Mouse (Mus musculus): Measurements from ENCODE around the gene Gm21731. TPM values are rescaled to one million over a fixed set of nuclear protein-coding genes. Genes with fewer than 3 reads are reported as not detected.
"Not testable (repeated sequence)": the region's sequence is repeated elsewhere in the genome, so short reads cannot be mapped to it uniquely, and the experiment has no call there.

The Gm21731 gene
- not detected in 2 replicates for polyA plus RNA-seq (2012; rRNA removed)

GRCm38 (mm10) chr13:120238811-120239210 is at the start of gene Gm21731:
Gene Gm21731, plus strand, starts transcription at chr13:120239111.
- DNase-seq (ENCODE audit: low spot score), result not testable (repeated sequence)

GRCm38 (mm10) chr13:120196189-120196821 is 42.6 kb upstream of the Gm21731 start:
- DNase-seq (ENCODE audit: low spot score), result not testable (repeated sequence)

- DNase-seq (ENCODE audit: low spot score), result not testable (repeated sequence)
These were observed 23.1 kb upstream of the Gm21731 start, which contains the start of gene Gm21762 for GRCm38 (mm10) chr13:120215847-120216246. Gene Gm21762, minus strand, starts transcription at chr13:120215947.

- not testable (repeated sequence) for DNase-seq (ENCODE audit: low spot score)
These were observed 18.0 kb upstream of the Gm21731 start for GRCm38 (mm10) chr13:120220922-120221321.

GRCm38 (mm10) chr13:120223012-120223659 is 15.8 kb upstream of the Gm21731 start:
- not testable (repeated sequence) for DNase-seq (ENCODE audit: low spot score)

GRCm38 (mm10) chr13:120231798-120232197 is 7.1 kb upstream of the Gm21731 start:
- DNase-seq (ENCODE audit: low spot score), result not testable (repeated sequence)

GRCm38 (mm10) chr13:120232447-120233049 is 6.4 kb upstream of the Gm21731 start:
- DNase-seq (ENCODE audit: low spot score), result not testable (repeated sequence)

- not testable (repeated sequence) for DNase-seq (ENCODE audit: low spot score)
These were observed 12.5 kb downstream of the Gm21731 start for GRCm38 (mm10) chr13:120251208-120251924.

GRCm38 (mm10) chr13:120258817-120259658 is 20.1 kb downstream of the Gm21731 start:
- DNase-seq (ENCODE audit: low spot score), result not testable (repeated sequence)

- not testable (repeated sequence) for DNase-seq (ENCODE audit: low spot score)
These were observed 20.8 kb downstream of the Gm21731 start for GRCm38 (mm10) chr13:120259718-120260117.

- not testable (repeated sequence) for DNase-seq (ENCODE audit: low spot score)
These were observed 24.0 kb downstream of the Gm21731 start, which contains the start of gene AF067061 for GRCm38 (mm10) chr13:120262870-120263269. Gene AF067061, plus strand, starts transcription at chr13:120263114.

GRCm38 (mm10) chr13:120277837-120278236 is 38.9 kb downstream of the Gm21731 start:
- not testable (repeated sequence) for DNase-seq (ENCODE audit: low spot score)

GRCm38 (mm10) chr13:120278784-120279183 is 39.9 kb downstream of the Gm21731 start:
- DNase-seq (ENCODE audit: low spot score), result no peak

Other genes with a start within 250 kb of the Gm21731 start
- gene Gm36079, start 212.1 kb upstream of the Gm21731 start, polyA plus RNA-seq (2012; rRNA removed), result not detected in 2 replicates
- 3.4 and 4.4 TPM in 2 replicates for gene Gm21188, start 186.9 kb upstream of the Gm21731 start, polyA plus RNA-seq (2012; rRNA removed)
- not detected in 2 replicates for gene Gm20767, start 98.9 kb upstream of the Gm21731 start, polyA plus RNA-seq (2012; rRNA removed)
- gene Gm21818, start 66.7 kb upstream of the Gm21731 start, polyA plus RNA-seq (2012; rRNA removed), result not detected in 2 replicates
- gene Gm21762, start 23.2 kb upstream of the Gm21731 start, polyA plus RNA-seq (2012; rRNA removed), result not detected in 2 replicates
- not detected in 2 replicates for gene AF067061, start 24.0 kb downstream of the Gm21731 start, polyA plus RNA-seq (2012; rRNA removed)
- gene BC147527, start 61.3 kb downstream of the Gm21731 start, polyA plus RNA-seq (2012; rRNA removed), result 0.91 and 0.99 TPM in 2 replicates
- not detected in 2 replicates for gene Tcstv3, start 77.8 kb downstream of the Gm21731 start, polyA plus RNA-seq (2012; rRNA removed)

Measured in urinary bladder, adult 2 months (tissue).